Mouse (Mus musculus) neural tube, embryonic 14.5 days (tissue): ENCODE results near the gene B3gat3. TPM values are rescaled to one million over a fixed set of nuclear protein-coding genes. Genes with fewer than 3 reads are reported as not detected.
"Not testable (repeated sequence)": the region's sequence is repeated elsewhere in the genome, so short reads cannot be mapped to it uniquely, and the experiment has no call there.

Source experiments
- ATAC-seq: fragments of 200-750 bp; cut with Nextera tagmentation; 2 replicates; pipeline ENCODE4 v1.8.0; 2017; ENCODE audit warnings: low read depth, mild to moderate bottlenecking, moderate TSS enrichment, moderate library complexity
- H3K27ac ChIP-seq: fragments of 300-500 bp; sonication (generic); 2 replicates; pipeline ENCODE4 v1.5.1; 2014; ENCODE audit warnings: low read depth, mild to moderate bottlenecking, control low read depth, low read length, moderate library complexity, mixed read lengths
- H3K27me3 ChIP-seq: fragments of 300-500 bp; sonication (generic); 2 replicates; pipeline ENCODE4 v1.6.1; 2014; ENCODE audit warnings: low read length; ENCODE audit not compliant: control insufficient read depth, insufficient read depth
- H3K36me3 ChIP-seq: fragments of 300-500 bp; sonication (generic); 2 replicates; pipeline ENCODE4 v1.6.1; 2014; ENCODE audit warnings: low read length, mixed read lengths; ENCODE audit not compliant: control insufficient read depth, insufficient read depth
- H3K4me1 ChIP-seq: fragments of 300-500 bp; sonication (generic); 2 replicates; pipeline ENCODE4 v1.6.1; 2014; ENCODE audit warnings: low read length; ENCODE audit not compliant: control insufficient read depth, insufficient read depth
- H3K4me2 ChIP-seq: fragments of 300-500 bp; sonication (generic); 2 replicates; pipeline ENCODE4 v1.6.1; 2014; ENCODE audit warnings: mild to moderate bottlenecking, low read depth, low read length, control low read depth
- H3K4me3 ChIP-seq: fragments of 300-500 bp; sonication (generic); 2 replicates; pipeline ENCODE4 v1.5.1; 2014; ENCODE audit warnings: low read depth, low read length, control low read depth, mixed read lengths
- H3K9ac ChIP-seq: fragments of 300-500 bp; sonication (generic); replicated peaks from 2 replicates; pipeline ENCODE4 v1.6.1; 2014; ENCODE audit warnings: low read depth, mild to moderate bottlenecking, control low read depth, low read length, mixed read lengths
- H3K9me3 ChIP-seq: fragments of 300-500 bp; sonication (generic); 2 replicates; pipeline ENCODE4 v1.6.1; 2016; ENCODE audit warnings: low read length; ENCODE audit not compliant: control insufficient read depth
- WGBS: fragments of 180-500 bp; shearing (Covaris S2); extraction: QIAGEN DNeasy Blood & Tissue Kit; methylation state at CpG from one replicate; pipeline ENCODE4 v1.1.7; 2014; 5-methylcytosine and 5-hydroxymethylcytosine counted together
- polyA plus RNA-seq: library from polyadenylated mRNA; unstranded; fragments of >200 nt; fragmentation: Nextera tagmentation; extraction: Ambion mirVana; gene quantifications from 2 replicates; pipeline ENCODE4 v1.2.1, GENCODE M21; 2014

The B3gat3 gene
- polyA plus RNA-seq, result 66.3 and 67.2 TPM in 2 replicates

- H3K4me1 ChIP-seq, result peaks cover 15% of the 10 kb centered on the region; the same call in 1 of the 2 replicates
- peak; percentile 98 for ATAC-seq
- peak within 1 kb of the TSS; percentile 66 for H3K9ac ChIP-seq
- peak within 1 kb of the TSS; percentile 82 for H3K27ac ChIP-seq
- no peaks in the 10 kb centered on the region for H3K27me3 ChIP-seq
- no peaks in the 10 kb centered on the region for H3K9me3 ChIP-seq
- H3K4me2 ChIP-seq, result peak within 1 kb of the TSS; percentile 84
- 3% methylated on average over 44 of the region's 50 CpGs for WGBS
- H3K4me3 ChIP-seq, result peak within 1 kb of the TSS; percentile 88
- peaks cover 12% of the 10 kb centered on the region for H3K36me3 ChIP-seq
Observed at GRCm38 (mm10) chr19:8920073-8920736, at the start of gene B3gat3. Gene B3gat3 (plus strand): TSS chr19:8920374.

- not testable (repeated sequence) for ATAC-seq, H3K9me3 ChIP-seq, H3K4me2 ChIP-seq, H3K27ac ChIP-seq, H3K9ac ChIP-seq, H3K4me3 ChIP-seq, H3K27me3 ChIP-seq
- 95% methylated on average over 3 of the region's 3 CpGs for WGBS
- Histone ChIP-seq H3K4me1 (peaks cover 11% of the 10 kb centered on the region), H3K36me3 (peaks cover 20% of the 10 kb centered on the region)
Observed at GRCm38 (mm10) chr19:8870381-8870780, 49.8 kb upstream of the B3gat3 start.

- peak overlapping the region; percentile 78 for H3K27ac ChIP-seq
- H3K4me1 ChIP-seq, result peaks cover 11% of the 10 kb centered on the region
- peak overlapping the region; percentile 98 for H3K4me3 ChIP-seq
- peak; percentile 33 for ATAC-seq
- WGBS, result 61% methylated on average over 9 of the region's 9 CpGs
- peaks cover 25% of the 10 kb centered on the region for H3K36me3 ChIP-seq
- H3K4me2 ChIP-seq, result peak overlapping the region; percentile 90
- no peaks in the 10 kb centered on the region; the same call in 1 of the 2 replicates for H3K27me3 ChIP-seq
- H3K9ac ChIP-seq, result peak overlapping the region; percentile 97
- H3K9me3 ChIP-seq, result no peaks in the 10 kb centered on the region
Observed at GRCm38 (mm10) chr19:8870838-8871237, 49.3 kb upstream of the B3gat3 start.

- peak within 1 kb of the TSS; percentile 98 for H3K4me3 ChIP-seq
- WGBS, result under 1% methylated on average over 56 of the region's 59 CpGs
Observed at GRCm38 (mm10) chr19:8871267-8872186, 48.6 kb upstream of the B3gat3 start, which contains the start of gene Ubxn1. Gene Ubxn1 (plus strand): TSS chr19:8871496.

GRCm38 (mm10) chr19:8872266-8872840, 47.8 kb upstream of the B3gat3 start:
- H3K4me1 ChIP-seq, result peaks cover 11% of the 10 kb centered on the region
- no peaks in the 10 kb centered on the region; the same call in 1 of the 2 replicates for H3K27me3 ChIP-seq
- peak overlapping the region; percentile 97 for H3K9ac ChIP-seq
- H3K36me3 ChIP-seq, result peaks cover 34% of the 10 kb centered on the region
- whole genome bisulfite sequencing, result 80% methylated on average over 10 of the region's 10 CpGs
- H3K9me3 ChIP-seq, result no peaks in the 10 kb centered on the region
- no peak overlapping the region for H3K27ac ChIP-seq
- H3K4me3 ChIP-seq, result peak overlapping the region; percentile 98
- ATAC-seq, result no peak
- H3K4me2 ChIP-seq, result peak overlapping the region; percentile 90

More at GRCm38 (mm10) chr19:8871267-8872186, 48.6 kb upstream of the B3gat3 start, which contains the start of gene Ubxn1:
- peak within 1 kb of the TSS; percentile 97 for H3K9ac ChIP-seq
- H3K9me3 ChIP-seq, result no peaks in the 10 kb centered on the region
- peak within 1 kb of the TSS; percentile 78 for H3K27ac ChIP-seq
- peak within 1 kb of the TSS; percentile 90 for H3K4me2 ChIP-seq
- peaks cover 11% of the 10 kb centered on the region for H3K4me1 ChIP-seq
- H3K36me3 ChIP-seq, result peaks cover 30% of the 10 kb centered on the region
- peak; percentile 98 for ATAC-seq
- no peaks in the 10 kb centered on the region; the same call in 1 of the 2 replicates for H3K27me3 ChIP-seq

GRCm38 (mm10) chr19:8875031-8875430, 45.1 kb upstream of the B3gat3 start:
- 95% methylated on average over 7 of the region's 7 CpGs for WGBS

GRCm38 (mm10) chr19:8880311-8881033, 39.7 kb upstream of the B3gat3 start, which contains the start of gene Uqcc3:
Gene Uqcc3 (minus strand): TSS chr19:8880923.
- Histone ChIP-seq H3K9ac (peak within 1 kb of the TSS; percentile 82), H3K27ac (peak within 1 kb of the TSS; percentile 85), H3K4me1 (peaks cover 10% of the 10 kb centered on the region; the same call in 1 of the 2 replicates), H3K4me2 (peak within 1 kb of the TSS; percentile 91), H3K36me3 (peaks cover 12% of the 10 kb centered on the region), H3K9me3 (no peaks in the 10 kb centered on the region), H3K27me3 (no peaks in the 10 kb centered on the region), H3K4me3 (peak within 1 kb of the TSS; percentile 76)
- peak; percentile 97 for ATAC-seq
- WGBS, result under 1% methylated on average over 42 of the region's 42 CpGs

More at GRCm38 (mm10) chr19:8875031-8875430, 45.1 kb upstream of the B3gat3 start:
- H3K36me3 ChIP-seq, result peaks cover 34% of the 10 kb centered on the region
- H3K4me1 ChIP-seq, result peaks cover 19% of the 10 kb centered on the region
- H3K4me2 ChIP-seq, result no peak overlapping the region
- H3K27ac ChIP-seq, result no peak overlapping the region
- no peak overlapping the region for H3K9ac ChIP-seq
- H3K4me3 ChIP-seq, result no peak overlapping the region
- no peaks in the 10 kb centered on the region for H3K9me3 ChIP-seq
- ATAC-seq, result no peak
- H3K27me3 ChIP-seq, result no peaks in the 10 kb centered on the region; the same call in 1 of the 2 replicates

- ATAC-seq, result no peak
- H3K4me3 ChIP-seq, result peak overlapping the region; percentile 76
- no peaks in the 10 kb centered on the region for H3K27me3 ChIP-seq
- H3K27ac ChIP-seq, result peak overlapping the region; percentile 85; the same call in 1 of the 2 replicates
- peaks cover 10% of the 10 kb centered on the region; the same call in 1 of the 2 replicates for H3K4me1 ChIP-seq
- 0 out of 2 replicates have a peak, but pooled peaks cover 8% of the 10 kb centered on the region for H3K36me3 ChIP-seq
- peak overlapping the region; percentile 91 for H3K4me2 ChIP-seq
- 10% methylated on average over 3 of the region's 3 CpGs for WGBS
- peak overlapping the region; percentile 25; the same call in 1 of the 2 replicates for H3K9ac ChIP-seq
- no peaks in the 10 kb centered on the region for H3K9me3 ChIP-seq
Observed at GRCm38 (mm10) chr19:8881034-8881392, 39.2 kb upstream of the B3gat3 start.
